Mouse (Mus musculus) limb, embryonic 15.5 days (tissue): ENCODE measurements at regions not wholly inside any gene's neighbourhood (a gene's known extent, or its start where the extent isn't known, plus 50 kb on each side); places are given as distances from the start of the nearest gene placed in this dataset.

Experiments used
- ATAC-seq: fragments of 200-750 bp; cut with Nextera tagmentation; 2 replicates; pipeline ENCODE4 v1.8.0; 2017; ENCODE audit warnings: low read depth, moderate TSS enrichment; ENCODE audit not compliant: insufficient number of reproducible peaks, low FRiP score, low TSS enrichment
- H3K27ac ChIP-seq: fragments of 300-500 bp; sonication (generic); 2 replicates; pipeline ENCODE4 v1.5.1; 2015; ENCODE audit warnings: moderate library complexity, mild to moderate bottlenecking, inconsistent platforms
- H3K27me3 ChIP-seq: fragments of 300-500 bp; sonication (generic); 2 replicates; pipeline ENCODE4 v1.6.1; 2015; ENCODE audit warnings: inconsistent platforms
- H3K36me3 ChIP-seq: fragments of 300-500 bp; sonication (generic); 2 replicates; pipeline ENCODE4 v1.6.1; 2015; ENCODE audit warnings: inconsistent platforms
- H3K4me1 ChIP-seq: fragments of 300-500 bp; sonication (generic); 2 replicates; pipeline ENCODE4 v1.6.1; 2015; ENCODE audit warnings: inconsistent platforms
- H3K4me2 ChIP-seq: fragments of 300-500 bp; sonication (generic); 2 replicates; pipeline ENCODE4 v1.6.1; 2015; ENCODE audit warnings: mild to moderate bottlenecking, inconsistent platforms
- H3K4me3 ChIP-seq: fragments of 300-500 bp; sonication (generic); 2 replicates; pipeline ENCODE4 v1.5.1; 2015; ENCODE audit warnings: mild to moderate bottlenecking, inconsistent platforms
- H3K9ac ChIP-seq: fragments of 300-500 bp; sonication (generic); 2 replicates; pipeline ENCODE4 v1.6.1; 2015; ENCODE audit warnings: inconsistent platforms
- H3K9me3 ChIP-seq: fragments of 300-500 bp; sonication (generic); 2 replicates; pipeline ENCODE4 v1.6.1; 2016; ENCODE audit warnings: inconsistent platforms
- WGBS: fragments of 180-500 bp; shearing (Covaris S2); methylation state at CpG from one replicate; pipeline ENCODE4 v1.1.7; 2015; 5-methylcytosine and 5-hydroxymethylcytosine counted together

DNA sequence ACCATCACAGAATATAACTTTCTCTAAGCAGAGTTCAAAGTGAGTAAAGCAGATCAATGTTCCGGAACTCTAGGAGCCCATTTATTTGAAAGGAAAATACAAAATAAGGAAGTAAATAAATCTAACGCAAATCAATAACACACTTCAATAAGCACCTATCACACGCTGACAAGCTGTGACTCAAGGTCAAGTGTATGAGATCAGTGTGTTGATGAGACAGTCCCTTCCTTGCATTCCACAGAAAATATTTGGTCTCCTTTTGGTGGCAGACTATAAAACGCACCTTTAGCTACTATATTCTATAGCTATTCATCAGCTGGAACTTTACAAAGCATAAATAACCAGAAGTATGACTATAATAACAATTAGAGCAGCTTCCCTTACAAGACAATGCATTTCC is 286.5 kb downstream of the Rpl36a-ps1 start:
- H3K27ac ChIP-seq: no peak overlapping the region
- no peaks in the 10 kb centered on the region for H3K27me3 ChIP-seq
- no peaks in the 10 kb centered on the region for H3K4me1 ChIP-seq
- WGBS: 90% methylated on average over 4 of the region's 4 CpGs
- no peak for ATAC-seq
- no peak overlapping the region for H3K4me2 ChIP-seq
- no peaks in the 10 kb centered on the region for H3K9me3 ChIP-seq
- no peak overlapping the region for H3K4me3 ChIP-seq
- no peak overlapping the region for H3K9ac ChIP-seq
- H3K36me3 ChIP-seq: no peaks in the 10 kb centered on the region

DNA sequence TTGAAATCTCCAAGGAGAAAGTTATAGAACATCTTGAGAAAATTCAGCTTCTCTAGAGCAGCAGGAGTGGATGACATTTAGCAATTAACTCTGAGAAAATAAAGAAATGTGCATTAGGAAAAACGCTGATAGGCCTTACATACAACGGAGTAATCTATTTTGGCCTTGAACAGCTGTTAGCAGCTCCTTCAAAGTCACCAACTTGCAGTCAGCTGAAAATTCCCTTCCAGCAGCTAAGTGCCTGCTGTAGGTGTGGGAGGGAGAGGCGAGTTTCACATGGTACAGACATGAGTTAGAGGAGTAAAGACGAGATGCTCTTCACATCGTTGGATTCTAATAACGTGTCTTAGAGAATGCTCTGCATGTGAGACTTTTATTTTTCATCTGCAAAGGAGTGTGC is 290.8 kb downstream of the Rpl36a-ps1 start:
- ATAC-seq: no peak

DNA sequence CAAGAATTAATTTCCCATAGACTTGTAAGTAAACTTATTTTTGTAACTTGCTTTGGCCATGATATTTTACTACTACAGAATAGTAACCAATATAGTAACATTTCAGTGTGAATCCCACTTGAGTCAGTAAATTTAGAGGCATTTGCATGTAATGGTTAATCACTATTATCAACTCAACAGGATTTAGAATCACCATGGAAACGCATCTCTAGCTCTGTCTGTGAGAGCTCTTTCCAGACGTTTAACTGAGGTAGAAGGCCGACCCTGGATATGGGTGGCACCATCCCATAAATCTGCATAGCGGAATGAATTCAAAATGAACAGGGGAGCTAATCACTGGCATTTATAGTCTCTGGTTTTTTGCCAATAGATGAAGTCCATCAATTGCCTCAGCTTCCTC is 337.6 kb downstream of the Rpl36a-ps1 start:
- H3K4me3 ChIP-seq: no peak overlapping the region
- no peaks in the 10 kb centered on the region for H3K36me3 ChIP-seq
- H3K27me3 ChIP-seq: no peaks in the 10 kb centered on the region
- no peak overlapping the region for H3K9ac ChIP-seq
- H3K4me2 ChIP-seq: no peak overlapping the region
- H3K9me3 ChIP-seq: no peaks in the 10 kb centered on the region; the same call in 1 of the 2 replicates
- no peak for ATAC-seq
- H3K4me1 ChIP-seq: no peaks in the 10 kb centered on the region
- H3K27ac ChIP-seq: no peak overlapping the region
- WGBS: 66% methylated on average over 4 of the region's 4 CpGs

More for the DNA sequence above, 290.8 kb downstream of the Rpl36a-ps1 start:
- WGBS: 79% methylated on average over 6 of the region's 6 CpGs
- no peak overlapping the region for H3K9ac ChIP-seq
- H3K36me3 ChIP-seq: no peaks in the 10 kb centered on the region
- no peaks in the 10 kb centered on the region for H3K27me3 ChIP-seq
- H3K4me2 ChIP-seq: no peak overlapping the region
- H3K9me3 ChIP-seq: no peaks in the 10 kb centered on the region
- H3K27ac ChIP-seq: no peak overlapping the region
- no peaks in the 10 kb centered on the region for H3K4me1 ChIP-seq
- H3K4me3 ChIP-seq: no peak overlapping the region

DNA sequence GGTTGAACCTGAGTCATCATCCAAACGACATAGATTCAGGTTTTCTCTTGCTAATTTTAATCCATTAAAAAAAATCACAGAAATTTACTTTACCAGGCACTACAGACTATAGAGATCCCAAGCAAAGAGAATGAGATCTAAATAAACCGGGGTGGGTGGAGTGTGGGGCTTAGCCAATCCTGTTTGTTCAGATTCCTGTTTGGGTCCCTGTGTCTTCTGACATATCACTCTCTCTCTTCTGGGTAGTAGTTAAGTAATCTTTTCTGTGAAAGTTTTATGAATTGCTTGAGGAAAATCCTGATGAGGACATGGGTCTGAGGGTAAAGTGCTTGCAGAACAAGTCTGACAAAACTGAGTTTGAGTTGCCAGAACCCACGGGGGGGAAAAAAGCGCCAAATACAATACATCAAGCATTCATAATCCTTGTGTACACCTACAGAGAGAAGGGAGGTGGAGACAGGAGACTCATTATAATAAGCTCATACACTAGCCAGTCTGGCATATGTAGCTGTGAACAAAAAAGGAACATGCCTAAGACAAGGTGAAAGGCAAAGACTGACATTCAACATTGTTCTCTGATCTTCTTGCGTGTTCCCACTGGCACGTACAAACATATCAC is 339.8 kb downstream of the Rpl36a-ps1 start:
- no peak overlapping the region for H3K9ac ChIP-seq
- no peaks in the 10 kb centered on the region for H3K36me3 ChIP-seq
- no peaks in the 10 kb centered on the region for H3K9me3 ChIP-seq
- H3K27ac ChIP-seq: no peak overlapping the region
- WGBS: 69% methylated on average over 6 of the region's 6 CpGs
- H3K4me1 ChIP-seq: no peaks in the 10 kb centered on the region
- H3K4me3 ChIP-seq: no peak overlapping the region
- ATAC-seq: no peak
- no peak overlapping the region for H3K4me2 ChIP-seq
- no peaks in the 10 kb centered on the region for H3K27me3 ChIP-seq

DNA sequence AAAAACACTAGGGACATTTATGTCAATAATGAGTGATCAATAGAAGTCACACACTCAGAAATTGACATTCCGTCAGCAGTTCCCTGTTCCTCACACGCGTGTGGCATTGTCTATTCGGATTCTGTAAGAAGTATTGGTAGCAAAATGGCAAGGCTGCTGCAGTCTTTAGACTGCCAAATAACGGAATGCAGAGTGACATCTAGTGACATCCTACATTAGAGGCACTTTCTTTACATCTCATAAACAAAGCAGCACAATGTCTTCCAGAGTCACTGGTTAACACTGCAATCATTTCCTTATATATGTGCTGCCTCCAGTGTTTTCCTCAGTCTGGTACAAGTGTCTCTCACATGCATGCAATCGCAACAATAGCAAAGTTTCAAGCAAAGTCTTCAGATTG is 342.9 kb downstream of the Rpl36a-ps1 start:
- H3K4me3 ChIP-seq: no peak overlapping the region
- WGBS: 87% methylated on average over 6 of the region's 6 CpGs
- ATAC-seq: no peak

DNA sequence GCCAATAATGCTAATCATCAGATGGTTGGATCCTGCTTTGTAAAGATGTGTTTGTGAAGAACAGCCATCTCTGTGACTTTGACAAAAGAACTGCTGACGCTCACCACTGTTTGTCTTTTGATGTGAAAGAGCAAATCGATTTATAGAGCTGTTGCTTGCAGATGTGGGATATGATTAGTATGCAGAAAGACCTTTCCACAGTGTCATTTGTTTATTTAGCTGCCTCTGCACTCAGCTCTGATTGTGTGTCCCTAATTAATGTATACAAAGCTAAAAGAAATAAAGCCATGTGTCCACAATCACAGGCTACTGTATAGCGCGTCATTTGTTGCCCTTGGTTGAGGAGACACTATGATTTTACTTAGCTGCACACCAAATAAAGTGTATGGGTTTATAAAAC is 343.6 kb downstream of the Rpl36a-ps1 start:
- no peaks in the 10 kb centered on the region for H3K27me3 ChIP-seq
- no peak for ATAC-seq
- WGBS: 83% methylated on average over 4 of the region's 4 CpGs
- no peaks in the 10 kb centered on the region for H3K9me3 ChIP-seq
- H3K4me1 ChIP-seq: no peaks in the 10 kb centered on the region
- H3K36me3 ChIP-seq: no peaks in the 10 kb centered on the region
- H3K4me2 ChIP-seq: no peak overlapping the region
- no peak overlapping the region for H3K4me3 ChIP-seq
- no peak overlapping the region for H3K9ac ChIP-seq
- H3K27ac ChIP-seq: no peak overlapping the region

More for the DNA sequence above, 342.9 kb downstream of the Rpl36a-ps1 start:
- Histone ChIP-seq H3K4me1 (no peaks in the 10 kb centered on the region), H3K9me3 (no peaks in the 10 kb centered on the region), H3K27ac (no peak overlapping the region), H3K4me2 (no peak overlapping the region), H3K27me3 (no peaks in the 10 kb centered on the region), H3K36me3 (no peaks in the 10 kb centered on the region), H3K9ac (no peak overlapping the region)

DNA sequence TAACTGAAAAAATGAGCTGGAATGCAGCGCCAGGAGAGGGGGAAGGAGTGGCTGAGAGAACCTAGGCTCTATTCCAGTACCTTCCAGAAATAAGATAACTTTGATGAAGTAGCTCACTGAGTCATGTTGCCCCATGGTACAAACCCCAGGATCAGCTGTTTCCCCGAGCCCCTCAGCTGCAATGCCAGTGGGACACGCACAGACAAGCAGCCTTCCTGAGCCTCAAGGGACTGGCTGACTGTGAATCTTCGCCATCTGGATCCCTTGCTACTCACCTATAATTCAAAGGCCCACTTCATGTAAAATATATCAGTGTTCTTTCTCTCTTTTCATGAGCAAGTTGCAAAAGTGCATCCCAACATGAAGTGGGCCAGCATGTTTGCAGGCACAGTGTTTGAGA is 346.5 kb downstream of the Rpl36a-ps1 start:
- no peak overlapping the region for H3K4me2 ChIP-seq
- no peak overlapping the region for H3K4me3 ChIP-seq
- no peaks in the 10 kb centered on the region for H3K9me3 ChIP-seq
- ATAC-seq: no peak
- 69% methylated on average over 4 of the region's 4 CpGs for WGBS
- H3K9ac ChIP-seq: no peak overlapping the region
- H3K36me3 ChIP-seq: no peaks in the 10 kb centered on the region
- H3K27ac ChIP-seq: no peak overlapping the region
- no peaks in the 10 kb centered on the region for H3K4me1 ChIP-seq
- H3K27me3 ChIP-seq: no peaks in the 10 kb centered on the region

DNA sequence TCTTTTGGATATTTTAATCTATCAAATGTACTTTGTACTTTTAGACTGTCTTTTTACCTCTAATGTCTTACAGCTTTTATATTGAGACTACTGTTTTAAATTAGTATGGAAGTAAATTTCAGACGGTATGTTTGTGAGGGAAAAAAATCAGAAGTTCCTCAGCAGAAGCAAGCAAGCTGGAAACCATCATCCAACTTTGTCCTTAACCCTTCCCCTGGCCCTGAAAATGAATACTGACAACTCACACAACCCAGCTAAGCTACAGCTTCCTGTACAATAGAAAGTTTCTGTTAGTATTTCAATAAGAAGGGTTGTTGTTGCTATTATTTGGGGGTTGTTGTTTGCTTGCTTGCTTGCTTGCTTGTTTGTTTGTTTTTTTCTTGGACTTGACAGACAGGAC is 350.4 kb downstream of the Rpl36a-ps1 start:
- Histone ChIP-seq H3K36me3 (no peaks in the 10 kb centered on the region), H3K4me1 (no peaks in the 10 kb centered on the region), H3K9ac (no peak overlapping the region), H3K4me2 (no peak overlapping the region), H3K27ac (no peak overlapping the region), H3K4me3 (no peak overlapping the region), H3K27me3 (no peaks in the 10 kb centered on the region), H3K9me3 (no peaks in the 10 kb centered on the region)
- no peak for ATAC-seq
- WGBS: 48% methylated on average over 1 of the region's 1 CpGs

DNA sequence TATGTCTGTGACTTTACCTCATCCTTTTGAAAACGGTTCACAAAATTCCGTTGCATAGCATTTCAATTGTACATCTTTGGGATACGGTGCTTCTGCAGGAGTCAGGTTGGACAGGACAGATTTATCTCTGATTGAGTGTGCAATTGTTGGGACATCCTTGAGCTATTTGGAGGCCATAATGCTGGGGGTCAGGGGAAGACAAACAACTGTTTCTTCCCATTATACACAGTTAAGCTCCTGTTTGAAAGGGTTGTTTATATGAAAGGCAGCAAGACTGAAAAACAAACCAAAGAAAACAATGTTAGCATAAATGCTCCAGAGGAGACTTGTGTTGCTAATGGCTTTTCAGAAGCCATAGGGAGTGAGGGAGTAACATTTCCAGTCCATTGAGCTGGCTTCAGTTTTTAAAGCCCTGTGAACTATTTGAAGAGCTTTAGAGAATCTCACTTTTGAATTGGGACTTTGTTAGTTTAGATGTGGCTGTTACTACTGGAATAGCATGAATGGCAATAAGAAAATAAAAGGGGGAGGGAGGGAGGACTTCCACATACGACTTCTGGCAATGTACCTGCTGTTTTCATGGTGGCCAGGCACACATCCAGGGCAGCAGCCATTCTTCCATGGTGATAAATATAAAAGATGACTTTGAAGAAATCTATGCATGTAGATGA is 351.3 kb downstream of the Rpl36a-ps1 start:
- no peak overlapping the region for H3K4me2 ChIP-seq
- H3K9me3 ChIP-seq: no peaks in the 10 kb centered on the region
- WGBS: 72% methylated on average over 4 of the region's 4 CpGs
- no peak overlapping the region for H3K27ac ChIP-seq
- no peak overlapping the region for H3K9ac ChIP-seq
- no peaks in the 10 kb centered on the region for H3K36me3 ChIP-seq
- no peak for ATAC-seq
- H3K27me3 ChIP-seq: no peaks in the 10 kb centered on the region
- H3K4me3 ChIP-seq: no peak overlapping the region
- no peaks in the 10 kb centered on the region for H3K4me1 ChIP-seq

DNA sequence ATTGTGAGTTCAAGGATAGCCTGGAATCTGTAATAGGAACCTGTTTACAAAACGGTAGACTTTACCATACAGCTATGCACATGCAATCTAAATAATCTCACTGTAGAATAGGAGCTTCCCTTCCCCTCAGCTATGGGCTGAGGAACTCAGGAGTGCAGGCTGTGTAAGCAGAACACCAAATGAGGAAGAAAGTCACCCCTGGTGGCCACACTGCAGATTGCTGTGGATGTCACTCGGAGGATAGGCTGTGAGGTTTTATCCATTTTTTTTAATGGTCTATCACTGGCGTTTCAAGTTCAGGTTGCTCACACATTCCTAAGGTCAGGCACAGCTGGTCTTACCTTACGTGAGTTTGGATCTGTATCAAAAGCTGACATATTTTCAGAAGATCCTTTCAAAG is 365.1 kb downstream of the Rpl36a-ps1 start:
- Histone ChIP-seq H3K9me3 (no peaks in the 10 kb centered on the region), H3K36me3 (no peaks in the 10 kb centered on the region), H3K4me2 (no peak overlapping the region), H3K9ac (no peak overlapping the region), H3K4me3 (no peak overlapping the region), H3K27me3 (no peaks in the 10 kb centered on the region), H3K4me1 (peaks cover 4% of the 10 kb centered on the region; the same call in 1 of the 2 replicates), H3K27ac (no peak overlapping the region)
- ATAC-seq: no peak
- 66% methylated on average over 4 of the region's 4 CpGs for WGBS

DNA sequence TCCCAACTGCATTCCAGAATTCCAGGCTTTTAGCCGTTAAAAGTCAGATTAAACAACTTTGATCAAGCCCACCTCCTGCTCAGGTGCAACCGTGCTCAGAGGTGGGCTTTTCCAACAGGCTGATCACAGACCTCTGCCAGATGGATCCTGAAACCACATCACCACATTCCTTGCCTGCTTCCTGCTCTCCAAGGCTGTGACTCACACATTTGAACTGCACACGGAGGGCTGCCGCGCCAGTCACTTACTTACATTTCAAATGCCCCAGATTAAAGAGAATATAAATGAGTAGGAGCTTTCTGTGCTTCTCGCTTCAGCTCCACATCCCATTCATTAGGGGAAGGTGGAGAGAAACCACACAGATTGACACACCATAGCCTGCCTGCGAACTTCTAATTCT is 367.6 kb downstream of the Rpl36a-ps1 start:
- ATAC-seq: no peak
- 36% methylated on average over 7 of the region's 7 CpGs for WGBS
- Histone ChIP-seq H3K27me3 (no peaks in the 10 kb centered on the region), H3K4me2 (no peak overlapping the region), H3K27ac (no peak overlapping the region), H3K9ac (no peak overlapping the region), H3K4me1 (peaks cover 4% of the 10 kb centered on the region; the same call in 1 of the 2 replicates), H3K9me3 (no peaks in the 10 kb centered on the region), H3K36me3 (no peaks in the 10 kb centered on the region), H3K4me3 (no peak overlapping the region)

DNA sequence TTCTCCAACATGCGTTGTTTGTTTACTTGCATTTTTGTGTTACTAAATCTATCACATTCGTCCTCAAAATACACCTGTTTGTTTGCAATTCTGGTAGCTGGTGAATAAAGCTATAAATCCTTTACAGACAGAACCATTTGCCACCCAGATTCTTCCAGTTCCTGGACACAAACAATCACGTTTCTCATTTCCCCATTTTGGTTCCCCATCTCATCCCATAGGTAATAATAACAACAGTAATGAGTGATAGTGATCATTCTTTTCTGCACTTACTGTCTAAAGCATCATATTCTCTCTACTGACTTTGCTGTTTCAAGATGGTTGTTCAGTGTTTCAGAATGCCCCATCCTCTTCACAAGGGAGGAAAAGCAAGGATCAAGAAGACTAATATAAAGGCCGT is 368.3 kb downstream of the Rpl36a-ps1 start:
- Histone ChIP-seq H3K27ac (no peak overlapping the region), H3K36me3 (no peaks in the 10 kb centered on the region), H3K27me3 (no peaks in the 10 kb centered on the region), H3K4me3 (no peak overlapping the region), H3K4me2 (no peak overlapping the region), H3K9me3 (no peaks in the 10 kb centered on the region), H3K9ac (no peak overlapping the region), H3K4me1 (peaks cover 4% of the 10 kb centered on the region; the same call in 1 of the 2 replicates)
- ATAC-seq: no peak
- 84% methylated on average over 4 of the region's 4 CpGs for WGBS
